Mouse (Mus musculus) cerebellum, postnatal 14 days (tissue): ENCODE measurements around the gene Fryl.

ENCODE experiments used
- DNase-seq, 2 experiments: peaks; one replicate each; pipeline ENCODE4 v3.0.0; 2021; ENCODE audit warnings: mixed read lengths in 2 of 2

Gene Fryl

GRCm38 (mm10) chr5:73218065-73218464 lies 38.4 kb downstream of the Fryl start:
- no peak for DNase-seq

GRCm38 (mm10) chr5:73217116-73217515 lies 39.3 kb downstream of the Fryl start:
- DNase-seq, result no peak

GRCm38 (mm10) chr5:73216014-73216413 lies 40.4 kb downstream of the Fryl start:
- DNase-seq, result no peak

GRCm38 (mm10) chr5:73212446-73212845 lies 44.0 kb downstream of the Fryl start:
- no peak for DNase-seq

GRCm38 (mm10) chr5:73211961-73212360 lies 44.5 kb downstream of the Fryl start:
- DNase-seq, result no peak

GRCm38 (mm10) chr5:73210971-73211315 lies 45.5 kb downstream of the Fryl start:
- no peak for DNase-seq

- peak in 1 of 2 experiments; percentile 17 for DNase-seq
These were observed 46.1 kb downstream of the Fryl start for GRCm38 (mm10) chr5:73210127-73210970.

- DNase-seq, result peak; percentile 26 to 27
These were observed 47.0 kb downstream of the Fryl start for GRCm38 (mm10) chr5:73209201-73210096.

GRCm38 (mm10) chr5:73208645-73209044 lies 47.8 kb downstream of the Fryl start:
- DNase-seq, result no peak

- no peak for DNase-seq
These were observed 49.7 kb downstream of the Fryl start for GRCm38 (mm10) chr5:73206722-73207121.

GRCm38 (mm10) chr5:73205996-73206629 lies 50.3 kb downstream of the Fryl start:
- no peak for DNase-seq

GRCm38 (mm10) chr5:73205050-73205449 lies 51.4 kb downstream of the Fryl start:
- no peak for DNase-seq

- no peak for DNase-seq
These were observed 53.9 kb downstream of the Fryl start for GRCm38 (mm10) chr5:73202498-73202897.

GRCm38 (mm10) chr5:73202077-73202476 lies 54.3 kb downstream of the Fryl start:
- no peak for DNase-seq

GRCm38 (mm10) chr5:73200387-73201384 lies 55.7 kb downstream of the Fryl start:
- DNase-seq, result no peak

GRCm38 (mm10) chr5:73199586-73199985 lies 56.8 kb downstream of the Fryl start:
- no peak for DNase-seq

- peak in 1 of 2 experiments; percentile 11 for DNase-seq
These were observed 57.7 kb downstream of the Fryl start for GRCm38 (mm10) chr5:73198690-73199089.

GRCm38 (mm10) chr5:73197796-73198195 lies 58.6 kb downstream of the Fryl start:
- no peak for DNase-seq

GRCm38 (mm10) chr5:73194740-73195139 lies 61.7 kb downstream of the Fryl start:
- DNase-seq, result no peak

GRCm38 (mm10) chr5:73194083-73194570 lies 62.3 kb downstream of the Fryl start:
- DNase-seq, result no peak

- DNase-seq, result no peak
These were observed 62.8 kb downstream of the Fryl start for GRCm38 (mm10) chr5:73193627-73194026.
